ENCODE assay signal across 16 mouse cellular contexts in the genomic region with DNA sequence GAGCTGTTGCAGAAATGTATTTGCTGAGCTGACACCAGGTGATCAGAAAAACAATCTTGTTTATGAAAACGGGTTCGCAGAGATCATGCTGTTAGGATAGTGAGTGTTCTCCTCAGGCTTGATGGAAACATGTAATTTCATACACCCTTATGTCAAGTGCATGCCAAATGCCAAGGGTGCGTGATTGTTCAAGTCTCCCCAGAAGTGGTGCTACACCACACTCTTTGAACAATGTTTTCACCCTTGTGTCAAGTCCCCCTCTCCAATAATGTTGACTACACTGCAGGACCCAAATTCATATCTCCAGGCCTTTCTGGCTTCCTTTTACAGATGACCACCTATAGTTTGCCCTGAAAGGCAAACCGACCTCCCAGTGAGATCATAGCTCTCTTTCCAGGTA. TPM values are rescaled to one million over a fixed set of nuclear protein-coding genes. Genes with fewer than 3 reads are reported as not detected.
"Had no signal": no experiment of that assay in that cellular context is flagged by ENCODE, and none has a peak within 500 bp of the region (broad histone marks: within the 10 kb centered on the region; RNA-seq: fewer than 3 reads in every experiment).

No protein-coding gene starts in this region.

- H3K4me2 ChIP-seq: intestine, embryonic 15.5 days; liver, embryonic 13.5 days; midbrain, embryonic 11.5 days; midbrain, embryonic 15.5 days; neural tube, embryonic 12.5 days had no signal

- H3K27me3 ChIP-seq: intestine, embryonic 15.5 days; midbrain, embryonic 15.5 days; neural tube, embryonic 12.5 days had no signal

- H3K27ac ChIP-seq: intestine, embryonic 15.5 days; left cerebral cortex, adult 2 months; limb, embryonic 10.5 days; liver, embryonic 13.5 days; macrophage; midbrain, embryonic 15.5 days; neural tube, embryonic 12.5 days had no signal

- H3K9ac ChIP-seq: intestine, embryonic 15.5 days; liver, embryonic 13.5 days; liver, postnatal 0 days; midbrain, embryonic 15.5 days; neural tube, embryonic 12.5 days had no signal

- H3K9me3 ChIP-seq: intestine, embryonic 15.5 days; limb, embryonic 10.5 days; liver, embryonic 13.5 days; megakaryocyte, embryonic 14.5 days; midbrain, embryonic 15.5 days; neural tube, embryonic 12.5 days had no signal

- H3K4me3 ChIP-seq: intestine, embryonic 15.5 days; left cerebral cortex, adult 2 months; limb, embryonic 10.5 days; liver, embryonic 13.5 days; megakaryocyte, embryonic 14.5 days; midbrain, embryonic 15.5 days; neural tube, embryonic 12.5 days had no signal

- DNase-seq: kidney, adult 18-20 months; kidney, postnatal 10 days; liver, embryonic 13.5 days; liver, postnatal 0 days; right cerebral cortex, postnatal 4 days; spleen, adult 18-20 months; thymus, postnatal 36 days had no signal

- H3K36me3 ChIP-seq: intestine, embryonic 15.5 days; limb, embryonic 10.5 days; liver, embryonic 13.5 days; midbrain, embryonic 15.5 days; neural tube, embryonic 12.5 days had no signal

- ATAC-seq: intestine, embryonic 15.5 days; liver, postnatal 0 days; midbrain, embryonic 15.5 days had no signal

RNA-seq across cellular contexts. Expression of gene Ddc, which starts 49.5 kb away (rescaled TPM):
- total RNA-seq: monocyte, adult 5-6 weeks had no signal
- polyA plus RNA-seq: macrophage had no signal
